Mouse (Mus musculus): Measurements from ENCODE around the gene Kcnip1. TPM values are rescaled to one million over a fixed set of nuclear protein-coding genes. Genes with fewer than 3 reads are reported as not detected.

The Kcnip1 gene
- total RNA-seq, 2 experiments from 2014 or later: 0.17 to 0.28 TPM

GRCm38 (mm10) chr11:33829774-33830173 lies 163.2 kb downstream of the Kcnip1 start:
- no peak for DNase-seq

- no peak for DNase-seq
Observed at GRCm38 (mm10) chr11:33827829-33828206, 165.1 kb downstream of the Kcnip1 start.

- no peak for DNase-seq
Observed at GRCm38 (mm10) chr11:33827085-33827828, 165.7 kb downstream of the Kcnip1 start.

GRCm38 (mm10) chr11:33824739-33825138 lies 168.2 kb downstream of the Kcnip1 start:
- no peak for DNase-seq

- DNase-seq: no peak
Observed at GRCm38 (mm10) chr11:33821331-33821730, 171.6 kb downstream of the Kcnip1 start.

- no peak for DNase-seq
Observed at GRCm38 (mm10) chr11:33820876-33821275, 172.1 kb downstream of the Kcnip1 start.

GRCm38 (mm10) chr11:33818861-33819503 lies 174.0 kb downstream of the Kcnip1 start:
- DNase-seq: no peak

GRCm38 (mm10) chr11:33816020-33816419 lies 176.9 kb downstream of the Kcnip1 start:
- DNase-seq: no peak

GRCm38 (mm10) chr11:33810105-33810504 lies 182.8 kb downstream of the Kcnip1 start:
- no peak for DNase-seq

- no peak for DNase-seq
Observed at GRCm38 (mm10) chr11:33803093-33803492, 189.9 kb downstream of the Kcnip1 start.

GRCm38 (mm10) chr11:33800436-33801088 lies 192.4 kb downstream of the Kcnip1 start:
- peak; percentile 42 to 47 for DNase-seq

- DNase-seq: peak; percentile 13 to 23
Observed at GRCm38 (mm10) chr11:33799933-33800332, 193.0 kb downstream of the Kcnip1 start.

GRCm38 (mm10) chr11:33798094-33798648 lies 194.8 kb downstream of the Kcnip1 start:
- DNase-seq: no peak

GRCm38 (mm10) chr11:33787362-33787761 lies 205.6 kb downstream of the Kcnip1 start:
- peak in 1 of 2 experiments; percentile 32 for DNase-seq

GRCm38 (mm10) chr11:33786572-33786971 lies 206.4 kb downstream of the Kcnip1 start:
- DNase-seq: no peak

GRCm38 (mm10) chr11:33781561-33781971 lies 211.4 kb downstream of the Kcnip1 start:
- DNase-seq: no peak

- no peak for DNase-seq
Observed at GRCm38 (mm10) chr11:33780263-33780662, 212.7 kb downstream of the Kcnip1 start.

GRCm38 (mm10) chr11:33772615-33773141 lies 220.3 kb downstream of the Kcnip1 start:
- no peak for DNase-seq

- DNase-seq: no peak
Observed at GRCm38 (mm10) chr11:33772043-33772442, 220.9 kb downstream of the Kcnip1 start.

- DNase-seq: peak in 1 of 2 experiments; percentile 24
Observed at GRCm38 (mm10) chr11:33766976-33767938, 225.7 kb downstream of the Kcnip1 start.

- DNase-seq: no peak
Observed at GRCm38 (mm10) chr11:33761201-33761755, 231.7 kb downstream of the Kcnip1 start.

All from heart, adult 18-20 months (tissue).